Mouse (Mus musculus): Measurements from ENCODE around the gene Por. TPM values are rescaled to one million over a fixed set of nuclear protein-coding genes. Genes with fewer than 3 reads are reported as not detected.

Por gene
- polyA plus RNA-seq, 1 experiment: 28.4 TPM

- peaks cover 4% of the 10 kb centered on the region for H3K4me1 ChIP-seq (ENCODE audit: control insufficient read depth, insufficient read depth, low read length)
- 72% methylated on average over 4 of the region's 4 CpGs for WGBS
- no peak overlapping the region for H3K27ac ChIP-seq (ENCODE audit: control insufficient read depth, insufficient read depth, low read depth, low read length, poor library complexity)
- no peak for TF ChIP-seq CTCF (IDR thresholded peaks at IDR 0.05; ENCODE audit: control insufficient read depth, insufficient read depth, low read length)
- TF ChIP-seq POLR2A (IDR thresholded peaks at IDR 0.05; ENCODE audit: borderline replicate concordance, control insufficient read depth, low read depth, low read length): no peak
- H3K4me3 ChIP-seq (replicated peaks; ENCODE audit: control insufficient read depth, low read depth, low read length): no peak overlapping the region
Observed at GRCm38 (mm10) chr5:135659956-135660355, 9.9 kb upstream of the Por start.

- Histone ChIP-seq H3K4me3 (replicated peaks; ENCODE audit: control insufficient read depth, low read depth, low read length) (no peak overlapping the region), H3K27ac (ENCODE audit: control insufficient read depth, insufficient read depth, low read depth, low read length, poor library complexity) (no peak overlapping the region), H3K4me1 (ENCODE audit: control insufficient read depth, insufficient read depth, low read length) (peaks cover 4% of the 10 kb centered on the region)
- WGBS: 87% methylated on average over 7 of the region's 7 CpGs
- TF ChIP-seq POLR2A (IDR thresholded peaks at IDR 0.05; ENCODE audit: borderline replicate concordance, control insufficient read depth, low read depth, low read length): no peak
- no peak for TF ChIP-seq CTCF (IDR thresholded peaks at IDR 0.05; ENCODE audit: control insufficient read depth, insufficient read depth, low read length)
Observed at GRCm38 (mm10) chr5:135660535-135660934, 9.3 kb upstream of the Por start.

DNA sequence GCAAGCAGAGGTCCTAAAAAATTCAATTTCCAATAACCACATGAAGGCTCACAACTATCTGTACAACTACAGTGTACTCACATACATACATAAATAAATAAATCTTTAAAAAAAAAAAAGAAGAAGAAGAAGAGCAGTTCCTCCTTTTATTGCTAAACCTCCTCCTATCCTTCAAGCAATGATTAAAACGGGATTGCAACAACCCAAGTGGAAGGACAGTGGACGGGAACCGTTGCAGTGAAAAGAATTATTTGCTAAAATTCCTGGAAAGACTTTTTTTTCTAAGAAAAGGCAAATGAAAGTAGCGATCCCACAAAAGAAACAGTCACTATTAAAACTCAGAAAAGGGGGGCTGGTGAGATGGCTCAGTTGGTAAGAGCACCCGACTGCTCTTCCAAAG is 2.9 kb upstream of the Por start:
- TF ChIP-seq POLR2A (IDR thresholded peaks at IDR 0.05; ENCODE audit: borderline replicate concordance, control insufficient read depth, low read depth, low read length): no peak
- no peak for TF ChIP-seq CTCF (IDR thresholded peaks at IDR 0.05; ENCODE audit: control insufficient read depth, insufficient read depth, low read length)
- WGBS: 31% methylated on average over 5 of the region's 5 CpGs
- no peak overlapping the region for H3K4me3 ChIP-seq (replicated peaks; ENCODE audit: control insufficient read depth, low read depth, low read length)
- H3K4me1 ChIP-seq (ENCODE audit: control insufficient read depth, insufficient read depth, low read length): no peaks in the 10 kb centered on the region
- no peak overlapping the region for H3K27ac ChIP-seq (ENCODE audit: control insufficient read depth, insufficient read depth, low read depth, low read length, poor library complexity)

DNA sequence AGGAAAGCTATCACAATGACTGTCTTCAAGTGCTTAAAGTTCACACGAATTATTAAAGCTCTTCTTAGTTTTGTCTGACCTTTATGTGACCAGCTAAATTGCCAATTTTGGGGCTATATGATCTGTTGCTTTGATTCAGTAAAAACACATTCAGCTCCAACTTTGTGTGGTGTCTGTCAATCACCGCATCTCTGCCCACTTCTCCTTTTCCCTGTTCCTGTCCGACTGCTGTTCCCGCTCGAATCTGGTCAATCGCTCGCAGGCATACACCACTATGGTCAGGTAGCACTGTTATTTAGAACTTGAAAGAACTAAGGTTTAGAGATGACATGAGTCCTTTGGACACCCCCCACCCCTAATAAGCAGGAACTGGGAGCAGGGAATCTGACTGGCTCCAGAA is 1.8 kb upstream of the Por start:
- H3K4me1 ChIP-seq (ENCODE audit: control insufficient read depth, insufficient read depth, low read length): no peaks in the 10 kb centered on the region; the same call in 1 of the 2 replicates
- TF ChIP-seq POLR2A (IDR thresholded peaks at IDR 0.05; ENCODE audit: borderline replicate concordance, control insufficient read depth, low read depth, low read length) (no peak), CTCF (IDR thresholded peaks at IDR 0.05; ENCODE audit: control insufficient read depth, insufficient read depth, low read length) (no peak)
- WGBS: 9% methylated on average over 7 of the region's 7 CpGs
- no peak overlapping the region for H3K4me3 ChIP-seq (replicated peaks; ENCODE audit: control insufficient read depth, low read depth, low read length)
- H3K27ac ChIP-seq (ENCODE audit: control insufficient read depth, insufficient read depth, low read depth, low read length, poor library complexity): no peak overlapping the region

DNA sequence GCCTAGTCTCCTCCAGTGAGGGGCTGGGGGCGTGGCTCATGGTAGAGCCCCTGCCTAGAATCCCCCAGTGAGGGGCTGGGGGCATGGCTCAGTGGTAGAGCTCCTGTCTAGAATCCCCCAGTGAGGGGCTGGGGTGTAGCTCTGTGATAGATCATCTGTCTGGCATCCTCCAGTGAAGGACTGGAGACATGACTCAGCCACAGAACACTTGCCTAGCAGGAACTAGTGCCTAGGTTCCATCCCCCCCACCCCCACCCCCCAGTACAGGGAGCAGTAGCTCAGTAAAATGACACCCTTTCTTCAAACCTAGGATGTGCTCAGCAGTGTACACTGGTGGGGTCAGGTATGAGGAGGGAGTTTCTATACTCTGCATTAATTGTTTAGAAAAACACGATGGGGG is 1.0 kb downstream of the Por start:
- 67% methylated on average over 2 of the region's 2 CpGs for WGBS
- no peak for TF ChIP-seq POLR2A (IDR thresholded peaks at IDR 0.05; ENCODE audit: borderline replicate concordance, control insufficient read depth, low read depth, low read length)
- no peak for TF ChIP-seq CTCF (IDR thresholded peaks at IDR 0.05; ENCODE audit: control insufficient read depth, insufficient read depth, low read length)

GRCm38 (mm10) chr5:135672509-135672908 is 2.7 kb downstream of the Por start:
- H3K27ac ChIP-seq (ENCODE audit: control insufficient read depth, insufficient read depth, low read depth, low read length, poor library complexity): no peak overlapping the region
- WGBS: 50% methylated on average over 4 of the region's 4 CpGs
- no peak overlapping the region for H3K4me3 ChIP-seq (replicated peaks; ENCODE audit: control insufficient read depth, low read depth, low read length)
- TF ChIP-seq CTCF (IDR thresholded peaks at IDR 0.05; ENCODE audit: control insufficient read depth, insufficient read depth, low read length) (no peak), POLR2A (IDR thresholded peaks at IDR 0.05; ENCODE audit: borderline replicate concordance, control insufficient read depth, low read depth, low read length) (no peak)
- H3K4me1 ChIP-seq (ENCODE audit: control insufficient read depth, insufficient read depth, low read length): peaks cover 4% of the 10 kb centered on the region

More for the DNA sequence above, 1.0 kb downstream of the Por start:
- Histone ChIP-seq H3K4me1 (ENCODE audit: control insufficient read depth, insufficient read depth, low read length) (peaks cover 4% of the 10 kb centered on the region), H3K4me3 (replicated peaks; ENCODE audit: control insufficient read depth, low read depth, low read length) (no peak overlapping the region), H3K27ac (ENCODE audit: control insufficient read depth, insufficient read depth, low read depth, low read length, poor library complexity) (no peak overlapping the region)

DNA sequence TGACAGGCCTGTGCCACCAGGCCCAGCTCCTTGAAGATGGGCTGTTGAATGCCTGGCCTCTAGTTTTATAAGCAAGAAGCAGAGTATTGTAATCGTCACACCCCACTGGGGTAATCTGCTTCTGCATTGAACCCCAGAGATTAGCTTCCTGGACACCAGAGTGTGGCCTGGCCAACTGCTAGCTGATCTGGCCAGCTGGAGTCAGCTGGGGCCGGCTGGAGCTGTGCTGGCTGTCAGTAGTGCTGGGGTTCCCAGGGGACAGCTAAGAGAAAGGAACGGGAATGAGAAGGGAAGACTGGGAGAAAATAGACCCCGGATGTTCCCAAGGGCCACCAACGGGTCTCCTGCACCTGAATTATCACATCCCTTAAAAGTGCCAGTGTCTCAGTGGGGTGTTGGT is 3.1 kb downstream of the Por start:
- Histone ChIP-seq H3K27ac (ENCODE audit: control insufficient read depth, insufficient read depth, low read depth, low read length, poor library complexity) (no peak overlapping the region), H3K4me1 (ENCODE audit: control insufficient read depth, insufficient read depth, low read length) (peaks cover 4% of the 10 kb centered on the region), H3K4me3 (replicated peaks; ENCODE audit: control insufficient read depth, low read depth, low read length) (no peak overlapping the region)
- WGBS: 71% methylated on average over 5 of the region's 5 CpGs
- TF ChIP-seq POLR2A (IDR thresholded peaks at IDR 0.05; ENCODE audit: borderline replicate concordance, control insufficient read depth, low read depth, low read length) (no peak), CTCF (IDR thresholded peaks at IDR 0.05; ENCODE audit: control insufficient read depth, insufficient read depth, low read length) (no peak)

DNA sequence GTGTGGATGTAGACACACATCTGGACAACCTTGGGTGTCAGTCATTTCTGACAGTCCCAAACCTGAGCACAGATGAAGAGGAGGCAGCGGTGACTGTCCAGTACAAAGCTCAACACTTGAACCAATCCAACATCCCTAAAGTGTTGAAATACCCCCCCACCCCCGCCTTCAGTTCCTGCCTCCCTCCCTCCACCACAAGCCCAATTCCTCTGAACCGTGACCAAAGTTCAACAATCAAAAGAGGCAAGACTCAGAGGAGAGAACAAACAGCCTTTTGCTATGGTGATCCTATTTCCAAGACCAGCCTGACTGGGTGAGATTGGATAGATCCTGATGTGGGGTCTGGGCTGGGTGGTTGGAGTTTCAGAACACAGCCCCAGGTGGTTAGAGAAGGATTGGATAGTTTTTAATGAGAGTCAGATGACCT is 4.5 kb downstream of the Por start:
- Histone ChIP-seq H3K27ac (ENCODE audit: control insufficient read depth, insufficient read depth, low read depth, low read length, poor library complexity) (no peak overlapping the region), H3K4me1 (ENCODE audit: control insufficient read depth, insufficient read depth, low read length) (peaks cover 4% of the 10 kb centered on the region), H3K4me3 (replicated peaks; ENCODE audit: control insufficient read depth, low read depth, low read length) (no peak overlapping the region)
- TF ChIP-seq POLR2A (IDR thresholded peaks at IDR 0.05; ENCODE audit: borderline replicate concordance, control insufficient read depth, low read depth, low read length) (no peak), CTCF (IDR thresholded peaks at IDR 0.05; ENCODE audit: control insufficient read depth, insufficient read depth, low read length) (no peak)
- WGBS: 15% methylated on average over 3 of the region's 3 CpGs

- Histone ChIP-seq H3K4me1 (ENCODE audit: control insufficient read depth, insufficient read depth, low read length) (peaks cover 4% of the 10 kb centered on the region), H3K27ac (ENCODE audit: control insufficient read depth, insufficient read depth, low read depth, low read length, poor library complexity) (no peak overlapping the region), H3K4me3 (replicated peaks; ENCODE audit: control insufficient read depth, low read depth, low read length) (peak overlapping the region; percentile 26)
- WGBS: under 1% methylated on average over 11 of the region's 11 CpGs
- no peak for TF ChIP-seq POLR2A (IDR thresholded peaks at IDR 0.05; ENCODE audit: borderline replicate concordance, control insufficient read depth, low read depth, low read length)
- TF ChIP-seq CTCF (IDR thresholded peaks at IDR 0.05; ENCODE audit: control insufficient read depth, insufficient read depth, low read length): no peak
Observed at GRCm38 (mm10) chr5:135674821-135675220, 5.0 kb downstream of the Por start.

Measured in bone marrow, adult 2 months (tissue).